Mouse (Mus musculus) limb, embryonic 11.5 days (tissue): Measurements from ENCODE around the gene Bag2. TPM values are rescaled to one million over a fixed set of nuclear protein-coding genes. Genes with fewer than 3 reads are reported as not detected.
"Not testable (repeated sequence)": the region's sequence is repeated elsewhere in the genome, so short reads cannot be mapped to it uniquely, and the experiment has no call there.

Source experiments
- ATAC-seq: fragments of 200-750 bp; cut with Nextera tagmentation; 2 replicates; pipeline ENCODE4 v1.8.0; 2017; ENCODE audit warnings: low read depth; ENCODE audit not compliant: insufficient number of reproducible peaks, low FRiP score, low TSS enrichment
- DNase-seq: peaks from one replicate; pipeline ENCODE4 v3.0.0-alpha.2; 2015; ENCODE audit warnings: low spot score
- H3K27ac ChIP-seq: fragments of 300-500 bp; sonication (generic); replicated peaks from 2 replicates; pipeline ENCODE4 v1.5.1; 2014; ENCODE audit warnings: low read depth, mild to moderate bottlenecking, low read length
- H3K27me3 ChIP-seq: fragments of 300-500 bp; sonication (generic); 2 replicates; pipeline ENCODE4 v1.6.1; 2014; ENCODE audit warnings: mild to moderate bottlenecking, low read length, mixed read lengths; ENCODE audit not compliant: control insufficient read depth, insufficient read depth
- H3K36me3 ChIP-seq: fragments of 300-500 bp; sonication (generic); 2 replicates; pipeline ENCODE4 v1.6.1; 2014; ENCODE audit warnings: mild to moderate bottlenecking, low read length, moderate library complexity, mixed read lengths; ENCODE audit not compliant: control insufficient read depth, insufficient read depth
- H3K4me1 ChIP-seq: fragments of 300-500 bp; sonication (generic); 2 replicates; pipeline ENCODE4 v1.6.1; 2014; ENCODE audit warnings: low read length, mixed read lengths; ENCODE audit not compliant: control insufficient read depth, insufficient read depth
- H3K4me2 ChIP-seq: fragments of 300-500 bp; sonication (generic); 2 replicates; pipeline ENCODE4 v1.6.1; 2014; ENCODE audit warnings: low read depth, mild to moderate bottlenecking, moderate library complexity; ENCODE audit not compliant: severe bottlenecking
- H3K4me3 ChIP-seq: fragments of 300-500 bp; sonication (generic); 2 replicates; pipeline ENCODE4 v1.5.1; 2014; ENCODE audit warnings: low read depth, low read length
- H3K9ac ChIP-seq: fragments of 300-500 bp; sonication (generic); 2 replicates; pipeline ENCODE4 v1.6.1; 2014; ENCODE audit warnings: mild to moderate bottlenecking, low read length
- H3K9me3 ChIP-seq: fragments of 300-500 bp; sonication (generic); 2 replicates; pipeline ENCODE4 v1.6.1; 2016; ENCODE audit warnings: low read length; ENCODE audit not compliant: control insufficient read depth
- WGBS: fragments of 180-500 bp; shearing (Covaris S2); extraction: QIAGEN DNeasy Blood & Tissue Kit; methylation state at CpG from one replicate; pipeline ENCODE4 v1.1.7; 2014; 5-methylcytosine and 5-hydroxymethylcytosine counted together
- polyA plus RNA-seq: library from polyadenylated mRNA; unstranded; fragments of >200 nt; fragmentation: Nextera tagmentation; extraction: Ambion mirVana; gene quantifications from 2 replicates; pipeline ENCODE4 v1.2.1, GENCODE M21; 2014

The Bag2 gene
- polyA plus RNA-seq, 1 experiment from 2014 or later, result 58.3 TPM

DNA sequence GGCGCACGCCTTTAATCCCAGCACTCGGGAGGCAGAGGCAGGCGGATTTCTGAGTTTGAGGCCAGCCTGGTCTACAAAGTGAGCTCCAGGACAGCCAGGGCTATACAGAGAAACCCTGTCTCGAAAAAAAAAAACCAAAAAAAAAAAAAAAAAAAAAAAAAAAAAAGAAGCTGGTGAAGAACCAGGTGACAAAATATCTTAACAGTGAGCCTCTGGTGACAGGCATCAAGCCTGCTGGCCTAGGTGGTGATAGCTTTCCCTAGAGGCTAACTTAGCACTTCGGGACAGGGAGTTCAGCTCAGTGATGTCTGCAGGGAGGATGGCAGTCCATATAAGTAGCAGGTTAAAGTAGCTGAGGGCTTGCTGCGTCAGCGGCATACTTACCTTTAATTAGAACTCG is 12.8 kb downstream of the Bag2 start:
- not testable (repeated sequence) for ATAC-seq, H3K4me3 ChIP-seq, H3K27me3 ChIP-seq, H3K9ac ChIP-seq, H3K27ac ChIP-seq, H3K9me3 ChIP-seq, H3K4me1 ChIP-seq, H3K36me3 ChIP-seq, H3K4me2 ChIP-seq, DNase-seq
- WGBS, result 92% methylated on average over 9 of the region's 9 CpGs

GRCm38 (mm10) chr1:33742903-33743302 is 14.7 kb downstream of the Bag2 start:
- ATAC-seq (no peak), DNase-seq (peak; percentile 62)

DNA sequence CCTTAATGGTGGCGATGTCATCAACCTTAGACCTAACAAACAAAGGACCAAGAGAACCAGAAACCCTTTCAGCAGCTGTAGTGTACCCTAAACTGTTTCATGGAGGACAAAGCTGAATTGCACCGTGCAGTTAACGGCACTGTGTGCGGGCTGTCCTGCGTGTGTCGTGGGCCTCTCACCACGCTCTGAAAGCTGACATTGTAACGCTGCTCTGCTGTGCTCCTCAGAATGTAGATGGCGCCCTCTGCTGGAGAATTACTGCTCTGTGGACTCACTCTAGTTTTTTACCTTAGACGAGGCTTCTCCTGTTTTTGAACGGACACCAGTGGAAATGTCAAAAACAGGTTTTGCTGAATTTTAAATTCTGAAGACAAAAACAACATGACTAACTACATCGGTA is 18.3 kb downstream of the Bag2 start:
- WGBS, result 42% methylated on average over 12 of the region's 12 CpGs

More at GRCm38 (mm10) chr1:33742903-33743302, 14.7 kb downstream of the Bag2 start:
- Histone ChIP-seq H3K4me2 (no peak overlapping the region), H3K4me3 (no peak overlapping the region), H3K27ac (no peak overlapping the region), H3K9me3 (no peaks in the 10 kb centered on the region), H3K27me3 (no peaks in the 10 kb centered on the region), H3K4me1 (no peaks in the 10 kb centered on the region), H3K9ac (no peak overlapping the region), H3K36me3 (no peaks in the 10 kb centered on the region; the same call in 1 of the 2 replicates)
- 22% methylated on average over 8 of the region's 8 CpGs for WGBS

GRCm38 (mm10) chr1:33738681-33739278 is 18.8 kb downstream of the Bag2 start:
- H3K9ac ChIP-seq, result no peak overlapping the region
- no peak for DNase-seq
- H3K27me3 ChIP-seq, result no peaks in the 10 kb centered on the region
- H3K4me3 ChIP-seq, result no peak overlapping the region
- no peak overlapping the region for H3K27ac ChIP-seq
- WGBS, result 95% methylated on average over 11 of the region's 11 CpGs
- ATAC-seq, result 0 out of 2 replicates have a peak, but pooled peaks have one; percentile 16
- no peaks in the 10 kb centered on the region for H3K9me3 ChIP-seq
- peaks cover 6% of the 10 kb centered on the region; the same call in 1 of the 2 replicates for H3K36me3 ChIP-seq
- no peaks in the 10 kb centered on the region for H3K4me1 ChIP-seq
- no peak overlapping the region for H3K4me2 ChIP-seq

More for the DNA sequence above, 18.3 kb downstream of the Bag2 start:
- H3K27ac ChIP-seq, result no peak overlapping the region
- H3K36me3 ChIP-seq, result peaks cover 6% of the 10 kb centered on the region; the same call in 1 of the 2 replicates
- DNase-seq (peak; percentile 88), ATAC-seq (peak; percentile 73; the same call in 1 of the 2 replicates)
- H3K4me2 ChIP-seq, result no peak overlapping the region
- H3K4me3 ChIP-seq, result no peak overlapping the region
- no peaks in the 10 kb centered on the region for H3K4me1 ChIP-seq
- H3K9me3 ChIP-seq, result no peaks in the 10 kb centered on the region
- H3K27me3 ChIP-seq, result no peaks in the 10 kb centered on the region
- no peak overlapping the region for H3K9ac ChIP-seq

DNA sequence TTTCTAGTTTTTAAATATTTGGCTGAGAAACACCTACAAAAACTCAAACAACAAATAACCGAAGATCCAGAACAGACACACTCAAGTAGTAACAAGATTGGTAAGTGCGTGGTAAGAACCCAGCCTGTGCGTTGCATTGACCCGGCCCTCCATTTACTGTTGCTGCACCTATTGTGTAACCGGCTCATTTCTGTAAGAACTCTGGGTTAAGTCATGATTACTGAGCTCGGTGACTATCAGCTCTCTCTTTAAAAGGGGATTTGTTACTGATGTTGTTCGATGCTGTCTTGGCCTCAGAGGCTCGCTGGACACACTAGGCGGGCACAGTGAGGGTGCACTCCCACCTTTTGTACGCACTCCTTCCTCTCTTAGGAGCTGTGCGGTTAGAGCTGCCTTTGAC is 19.3 kb downstream of the Bag2 start:
- Histone ChIP-seq H3K4me3 (no peak overlapping the region), H3K4me2 (no peak overlapping the region), H3K36me3 (peaks cover 6% of the 10 kb centered on the region; the same call in 1 of the 2 replicates), H3K9me3 (no peaks in the 10 kb centered on the region), H3K27me3 (no peaks in the 10 kb centered on the region), H3K4me1 (no peaks in the 10 kb centered on the region), H3K27ac (no peak overlapping the region), H3K9ac (no peak overlapping the region)
- ATAC-seq (no peak), DNase-seq (no peak)
- WGBS, result 94% methylated on average over 11 of the region's 11 CpGs

- H3K4me3 ChIP-seq, result no peak overlapping the region
- no peak overlapping the region for H3K27ac ChIP-seq
- no peak for ATAC-seq
- H3K27me3 ChIP-seq, result no peaks in the 10 kb centered on the region
- no peaks in the 10 kb centered on the region for H3K9me3 ChIP-seq
- WGBS, result 88% methylated on average over 5 of the region's 5 CpGs
- H3K4me1 ChIP-seq, result no peaks in the 10 kb centered on the region
- no peak for DNase-seq
- H3K4me2 ChIP-seq, result no peak overlapping the region
- no peak overlapping the region for H3K9ac ChIP-seq
- peaks cover 9% of the 10 kb centered on the region; the same call in 1 of the 2 replicates for H3K36me3 ChIP-seq
These were observed 23.5 kb downstream of the Bag2 start for GRCm38 (mm10) chr1:33734001-33734685.

DNA sequence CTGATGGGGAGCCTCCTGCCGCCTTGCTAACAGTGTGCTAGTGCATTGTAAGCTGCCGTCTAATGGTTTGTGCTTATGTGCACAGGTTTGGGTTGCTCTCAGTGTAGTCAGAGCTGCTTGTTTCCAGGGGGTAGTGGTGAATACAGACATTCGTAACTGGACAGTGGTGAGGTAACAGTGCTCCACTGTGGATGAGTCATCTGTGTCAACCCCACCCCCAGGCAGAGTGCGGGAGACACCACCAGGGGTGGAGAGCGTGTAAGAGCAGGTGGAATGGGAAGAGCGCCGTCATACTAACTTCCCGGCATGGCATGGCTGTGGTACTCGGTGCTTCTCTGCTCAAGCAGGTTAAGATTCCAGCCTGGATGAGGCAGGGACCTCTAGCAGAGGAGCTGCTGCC is 24.6 kb downstream of the Bag2 start:
- WGBS, result 93% methylated on average over 9 of the region's 9 CpGs
- H3K9ac ChIP-seq, result no peak overlapping the region
- no peak overlapping the region for H3K27ac ChIP-seq
- no peak for ATAC-seq
- H3K9me3 ChIP-seq, result no peaks in the 10 kb centered on the region
- H3K4me3 ChIP-seq, result no peak overlapping the region
- no peak for DNase-seq
- H3K4me1 ChIP-seq, result no peaks in the 10 kb centered on the region
- peaks cover 12% of the 10 kb centered on the region; the same call in 1 of the 2 replicates for H3K36me3 ChIP-seq
- no peaks in the 10 kb centered on the region for H3K27me3 ChIP-seq
- H3K4me2 ChIP-seq, result no peak overlapping the region

DNA sequence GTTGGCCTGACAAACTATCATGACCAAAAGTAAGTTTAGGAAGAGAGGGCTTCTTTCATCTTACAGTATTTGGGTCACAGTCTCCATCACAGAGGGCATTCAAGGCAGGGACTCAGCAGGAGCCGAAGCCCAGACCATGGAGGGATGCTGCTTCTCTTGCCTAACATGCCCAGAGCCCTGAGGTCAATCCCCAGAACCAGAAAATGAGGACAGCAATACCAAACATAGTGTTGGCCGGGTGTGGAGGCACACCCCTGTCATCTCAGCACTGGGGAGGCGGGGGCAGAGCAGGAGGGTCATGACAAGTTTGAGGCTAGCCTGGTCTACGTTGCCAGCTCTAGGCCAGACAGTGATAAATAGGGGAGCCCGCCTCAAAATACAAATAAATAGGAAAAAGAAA is 32.5 kb downstream of the Bag2 start:
- H3K4me3 ChIP-seq, result no peak overlapping the region
- H3K36me3 ChIP-seq, result peaks cover 6% of the 10 kb centered on the region
- ATAC-seq (no peak), DNase-seq (no peak)
- H3K4me1 ChIP-seq, result peaks cover 5% of the 10 kb centered on the region
- no peak overlapping the region for H3K4me2 ChIP-seq
- no peak overlapping the region for H3K27ac ChIP-seq
- H3K27me3 ChIP-seq, result no peaks in the 10 kb centered on the region
- H3K9ac ChIP-seq, result no peak overlapping the region
- no peaks in the 10 kb centered on the region for H3K9me3 ChIP-seq
- WGBS, result 90% methylated on average over 5 of the region's 5 CpGs
